Mouse (Mus musculus): ENCODE results near the gene Trim67.

Gene Trim67

DNA sequence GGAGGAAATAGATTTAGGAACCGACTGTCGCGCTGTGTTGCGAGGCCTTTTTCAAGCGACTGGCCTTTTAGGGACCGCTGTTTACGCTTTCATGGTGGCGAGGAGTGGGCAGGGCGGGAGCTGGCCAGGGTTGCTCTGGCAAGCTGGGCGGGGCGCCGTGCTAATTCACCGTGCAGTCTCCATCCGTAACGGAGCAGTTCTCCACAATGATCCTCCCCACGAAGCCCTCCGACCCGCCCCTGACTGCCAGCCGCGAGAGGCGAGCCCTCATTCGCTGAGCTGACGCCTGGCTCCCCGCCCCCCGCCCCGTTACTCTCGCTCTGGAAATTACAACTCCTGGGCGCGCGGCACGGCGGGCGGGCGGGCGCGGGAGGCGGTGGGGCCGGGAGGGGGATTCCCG, at the start of gene Trim67:
Gene Trim67, plus strand, starts transcription at position 385 of the 400 bp plus-strand sequence.
- DNase-seq = no peak

DNA sequence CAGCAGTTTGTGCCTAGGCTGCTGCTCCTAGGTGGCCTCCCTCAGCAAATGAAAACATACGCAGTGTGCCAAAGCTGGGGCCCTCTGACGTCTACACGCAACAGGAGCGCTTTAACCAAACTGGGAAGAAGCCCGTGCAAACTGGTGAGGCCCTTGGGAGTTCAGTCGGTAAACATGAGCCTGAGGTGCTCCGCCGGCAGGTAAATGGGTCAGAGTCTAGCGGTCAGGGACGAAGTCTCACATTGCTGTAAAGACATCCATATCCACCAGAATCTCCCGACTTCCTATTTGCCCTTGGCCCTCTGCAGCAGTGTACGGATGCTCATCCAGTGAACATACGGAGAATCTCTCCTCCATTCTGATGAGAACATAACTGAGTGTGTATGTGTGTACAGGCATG, 46.2 kb upstream of the Trim67 start:
- no peak for DNase-seq

DNA sequence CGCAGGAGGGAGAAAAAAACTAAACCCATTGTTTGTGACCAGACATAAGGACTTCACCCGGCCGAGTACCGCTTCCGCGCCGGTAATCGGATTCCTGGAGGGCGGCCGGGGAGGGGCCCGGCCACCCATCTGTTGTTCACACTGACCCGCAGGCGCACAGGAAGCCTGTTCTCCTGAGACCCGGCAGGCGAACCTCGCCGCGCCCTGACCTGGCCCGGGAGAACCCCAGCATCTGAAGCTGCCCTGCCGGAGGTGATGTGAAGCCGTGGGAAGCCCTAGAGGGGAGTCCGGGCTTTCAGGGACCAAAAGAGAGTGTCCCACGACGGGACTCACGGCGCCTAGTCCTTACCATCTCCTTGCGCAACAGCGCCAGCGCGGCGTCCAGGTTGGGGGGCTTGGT, 41.7 kb upstream of the Trim67 start:
- peak; percentile 18 to 34 for DNase-seq

DNA sequence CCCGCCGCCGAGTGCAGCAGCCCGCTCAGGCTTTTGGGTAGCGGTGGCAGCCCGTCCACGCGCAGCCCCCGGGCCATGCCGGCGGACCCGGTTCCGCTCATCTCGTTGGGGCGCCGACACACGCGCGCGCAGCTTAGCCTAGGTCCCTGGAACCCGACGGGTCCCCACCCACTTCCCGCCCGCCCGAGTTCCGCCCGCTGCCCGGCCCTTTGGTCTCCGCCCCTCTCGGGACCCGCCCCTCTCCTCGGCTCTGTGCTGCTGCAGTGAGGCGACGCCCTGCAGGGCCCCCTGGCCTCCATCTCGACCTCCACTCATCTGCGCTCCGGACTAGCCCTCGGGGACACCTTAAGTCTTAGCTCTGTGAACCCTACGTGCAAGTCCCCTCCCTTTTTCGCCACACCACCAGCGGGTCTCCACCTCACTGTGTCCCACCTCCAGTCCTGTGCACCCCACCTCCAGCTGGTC, 41.2 kb upstream of the Trim67 start, which contains the start of gene Fam89a:
Gene Fam89a, minus strand, starts transcription at position 124 of the 465 bp plus-strand sequence.
- DNase-seq = peak; percentile 66 to 69

DNA sequence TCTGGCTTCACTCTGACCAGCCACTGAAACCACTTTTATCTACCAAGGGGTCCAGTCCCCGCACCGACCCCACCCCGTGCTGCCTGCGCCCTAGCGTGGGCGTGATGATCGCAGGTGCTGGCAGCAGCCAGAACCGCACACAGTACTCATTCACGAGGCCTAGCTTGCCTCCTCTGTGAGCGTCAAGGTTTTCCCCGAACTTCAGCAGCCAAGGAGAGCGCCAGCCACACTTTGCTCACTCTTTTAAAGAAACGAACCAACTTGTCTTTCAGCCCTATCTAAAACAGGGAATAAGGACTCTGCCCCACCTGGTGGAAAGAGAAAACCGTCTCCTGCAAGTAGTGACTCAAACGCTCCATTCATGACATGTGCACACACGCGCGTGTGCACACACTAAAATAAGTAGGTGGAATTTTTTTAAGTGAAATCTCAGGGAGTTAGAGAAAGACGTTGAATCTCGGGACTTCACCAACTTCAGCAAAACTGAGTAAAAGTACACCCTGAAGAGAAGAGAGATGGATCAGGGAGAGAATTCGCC, 40.5 kb upstream of the Trim67 start:
- no peak for DNase-seq

DNA sequence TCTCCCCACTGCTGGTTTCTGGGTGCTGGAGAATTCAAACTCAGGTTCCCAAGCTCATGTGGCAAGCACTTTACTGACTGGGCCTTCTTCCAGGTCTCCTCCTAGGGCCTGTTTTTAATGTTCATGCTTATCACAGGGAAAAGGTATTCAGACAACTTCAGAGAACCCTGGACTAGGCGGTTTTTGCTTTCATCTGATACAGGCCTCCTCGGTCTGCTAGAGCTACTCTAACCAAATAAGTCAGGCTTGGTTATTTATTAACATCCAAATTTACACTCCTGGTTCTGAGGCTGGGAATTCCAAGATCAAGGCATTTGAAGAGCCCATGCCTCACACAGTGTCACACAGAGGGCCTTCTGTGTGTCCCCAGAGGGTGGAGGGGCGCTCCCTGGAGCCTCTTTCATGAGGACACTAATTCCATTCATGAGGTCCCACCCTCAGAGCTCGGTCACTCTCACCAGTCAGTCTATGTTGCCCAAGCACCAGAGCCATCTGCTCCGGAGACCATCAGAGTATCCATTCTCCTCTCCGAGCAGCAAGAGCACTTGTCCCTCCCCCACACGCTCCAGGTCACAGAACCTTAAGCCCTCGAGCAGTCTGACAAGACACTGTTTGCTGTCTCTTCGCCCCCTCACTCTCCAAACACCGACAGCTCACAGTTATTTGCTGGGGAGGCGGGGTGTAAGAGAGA, 38.6 kb upstream of the Trim67 start:
- no peak for DNase-seq

DNA sequence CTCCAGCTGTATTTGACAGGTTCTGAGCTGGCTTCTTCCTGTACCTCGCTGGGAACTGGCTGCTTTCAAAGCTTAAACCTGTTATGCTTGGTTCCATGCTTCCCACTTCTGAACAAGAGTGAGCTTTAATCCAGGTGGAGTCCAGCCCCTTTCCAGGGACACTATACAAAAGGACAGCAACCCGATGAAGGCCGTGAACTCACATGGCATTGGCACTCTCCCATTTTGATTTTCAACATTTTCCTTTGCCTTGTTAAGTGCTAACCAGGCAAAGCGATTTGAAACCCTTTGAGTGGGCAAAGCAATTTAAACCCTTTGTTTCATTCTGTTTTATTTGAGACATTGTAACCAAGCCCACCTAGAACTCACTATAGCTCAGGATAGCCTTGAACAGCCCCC, 38.1 kb upstream of the Trim67 start:
- no peak for DNase-seq

DNA sequence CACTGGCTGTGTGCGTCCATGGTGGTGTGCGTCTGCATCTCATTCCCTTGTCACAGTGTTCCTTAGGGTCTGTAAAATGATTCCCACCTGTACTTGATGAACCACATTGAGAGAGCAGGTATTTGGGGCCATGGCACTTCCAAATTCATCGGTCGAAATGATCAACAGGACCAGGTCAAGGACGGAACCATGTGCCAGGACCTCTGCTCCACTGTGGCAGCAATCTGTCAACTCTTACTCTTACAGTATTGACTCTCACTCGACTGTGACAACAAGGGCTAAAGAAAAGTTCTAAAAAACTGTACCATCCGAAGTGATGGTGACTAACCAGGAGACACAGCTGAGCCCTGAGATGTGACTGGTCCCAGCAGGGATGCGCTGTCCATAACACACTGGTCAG, 37.4 kb upstream of the Trim67 start:
- DNase-seq = no peak

DNA sequence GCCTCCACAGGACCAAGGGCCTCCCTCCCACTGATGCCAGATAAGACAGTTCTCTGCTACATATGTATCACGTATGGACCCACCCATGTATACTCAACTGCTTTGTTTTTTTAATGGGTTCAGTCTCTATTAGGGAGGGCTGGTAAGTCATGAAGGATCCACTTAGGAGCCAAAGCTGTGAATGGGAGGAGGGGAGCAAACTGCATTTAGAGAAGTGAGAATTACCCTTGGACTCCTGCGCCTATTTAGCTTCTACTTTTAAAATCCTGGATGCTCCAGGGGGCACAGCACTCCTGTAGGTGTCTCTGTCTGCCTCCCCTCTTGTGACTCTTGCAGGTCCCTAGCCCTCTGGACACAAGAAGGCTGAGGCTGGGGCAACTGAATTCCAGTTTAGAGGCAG, 36.7 kb upstream of the Trim67 start:
- no peak for DNase-seq

DNA sequence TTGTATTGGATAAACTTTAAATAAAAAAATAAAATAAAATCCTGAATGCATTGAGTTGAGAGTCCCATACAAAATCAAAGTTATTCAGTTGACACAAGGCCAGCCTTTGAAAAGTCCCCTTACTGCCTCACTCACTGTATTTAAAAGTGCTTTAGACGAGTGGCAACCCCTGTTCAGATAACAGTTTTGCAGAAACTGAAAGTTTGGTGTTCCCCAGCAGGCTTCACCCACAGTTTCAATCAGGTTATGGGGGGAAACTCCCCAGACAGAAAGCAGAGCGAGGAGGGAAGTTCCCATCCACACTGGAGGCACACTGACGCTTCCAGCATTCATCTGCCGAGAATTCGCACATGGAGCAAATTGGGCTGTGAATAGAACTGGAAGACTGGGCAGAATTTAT, 36.3 kb upstream of the Trim67 start:
- DNase-seq = peak in 1 of 2 experiments; percentile 20

DNA sequence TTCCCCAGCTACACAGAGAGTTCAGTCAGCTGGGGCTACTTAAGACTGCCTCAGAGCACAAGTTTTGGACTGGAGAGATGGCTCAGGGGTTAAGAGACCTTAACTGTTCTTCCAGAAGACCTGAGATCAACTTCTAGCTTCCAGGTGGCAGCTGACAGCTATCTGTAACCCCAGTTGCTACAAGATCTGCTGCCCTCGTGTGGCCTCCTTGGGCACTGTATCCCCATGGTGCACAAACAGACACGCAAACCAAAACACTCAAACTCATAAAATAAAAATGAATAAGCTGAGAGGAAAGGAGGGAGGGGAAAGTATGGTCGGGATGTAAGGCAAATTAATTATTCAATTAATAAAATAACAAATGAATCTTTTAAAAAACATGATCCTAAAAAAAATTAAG, 34.3 kb upstream of the Trim67 start:
- DNase-seq = peak; percentile 57 to 62

DNA sequence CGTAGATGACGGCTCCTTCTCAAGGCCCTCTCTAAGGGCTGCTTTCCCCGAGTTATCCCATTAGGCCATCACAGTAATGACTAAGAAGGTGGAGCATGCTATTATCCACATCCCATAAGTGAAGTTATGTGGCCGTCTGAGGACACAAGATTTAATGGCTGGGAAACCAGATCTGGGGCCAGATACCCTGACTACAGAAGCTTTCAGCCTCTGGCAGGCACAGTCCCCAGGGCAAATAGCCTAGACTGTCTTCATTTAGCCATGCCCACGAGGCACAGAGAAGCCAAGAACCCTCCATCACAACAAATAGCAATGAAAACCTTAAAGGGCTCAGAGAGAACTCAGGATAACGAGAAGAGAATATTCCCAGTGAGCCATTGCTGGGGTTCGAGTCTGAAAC, 29.8 kb upstream of the Trim67 start:
- no peak for DNase-seq

DNA sequence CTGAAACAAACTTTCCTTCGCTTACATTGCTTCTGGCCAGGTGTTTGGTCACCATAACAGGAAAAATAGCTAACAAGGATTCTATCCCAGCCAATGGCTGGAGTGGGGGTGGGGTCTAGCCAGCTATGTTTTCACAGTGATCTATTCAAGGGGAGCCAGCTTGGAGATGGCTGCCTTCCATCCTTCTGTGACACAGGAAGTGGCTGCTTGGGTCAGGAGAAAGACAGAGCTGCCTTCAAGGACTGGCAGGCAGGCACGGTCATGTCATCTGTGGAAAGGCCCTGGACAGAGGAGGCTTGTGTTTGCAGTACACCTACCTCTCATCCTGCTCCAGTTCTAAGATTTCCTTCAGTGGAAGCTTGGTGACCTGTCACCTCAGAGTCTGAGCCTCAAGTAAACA, 20.5 kb upstream of the Trim67 start:
- no peak for DNase-seq

DNA sequence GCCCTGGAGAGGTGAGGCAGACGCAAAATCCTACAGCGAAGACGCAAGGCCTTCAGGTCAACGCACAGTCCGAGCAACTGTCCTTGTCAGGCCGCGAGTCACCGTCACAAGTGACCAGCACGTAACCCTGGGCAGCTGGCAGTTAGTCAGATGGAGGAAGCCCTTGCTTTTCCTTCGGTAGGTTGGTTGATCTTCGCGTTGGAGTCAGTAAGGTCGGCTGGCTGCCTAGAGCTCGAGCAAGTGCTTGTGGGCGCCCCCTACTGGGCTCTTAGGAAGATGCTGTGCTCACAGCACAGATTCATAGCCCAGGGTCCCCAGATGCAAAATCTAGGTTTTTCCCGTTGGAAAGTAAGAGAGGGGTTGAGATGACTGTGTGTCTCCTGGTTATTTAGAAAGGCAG, 17.2 kb upstream of the Trim67 start:
- peak; percentile 75 to 77 for DNase-seq

DNA sequence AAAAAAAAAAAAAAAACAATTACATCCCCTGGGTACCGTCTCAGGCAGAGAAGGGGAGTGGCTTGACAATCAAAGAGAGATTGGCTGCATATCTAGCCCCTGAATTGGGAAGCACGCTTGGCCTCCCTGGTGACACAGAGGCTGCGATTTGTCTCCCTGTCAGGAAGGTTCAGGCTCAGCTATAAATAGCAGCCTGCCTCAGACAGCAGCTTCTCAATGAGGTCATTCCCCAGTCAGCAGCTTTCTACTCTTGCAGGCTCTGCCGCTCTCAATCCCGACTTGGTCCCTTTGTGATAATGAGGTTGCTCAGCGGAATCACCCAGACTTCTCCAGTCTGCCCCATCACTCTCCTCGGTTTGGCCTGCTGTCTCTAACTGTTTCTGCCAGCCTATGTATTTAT, 12.7 kb upstream of the Trim67 start:
- no peak for DNase-seq

DNA sequence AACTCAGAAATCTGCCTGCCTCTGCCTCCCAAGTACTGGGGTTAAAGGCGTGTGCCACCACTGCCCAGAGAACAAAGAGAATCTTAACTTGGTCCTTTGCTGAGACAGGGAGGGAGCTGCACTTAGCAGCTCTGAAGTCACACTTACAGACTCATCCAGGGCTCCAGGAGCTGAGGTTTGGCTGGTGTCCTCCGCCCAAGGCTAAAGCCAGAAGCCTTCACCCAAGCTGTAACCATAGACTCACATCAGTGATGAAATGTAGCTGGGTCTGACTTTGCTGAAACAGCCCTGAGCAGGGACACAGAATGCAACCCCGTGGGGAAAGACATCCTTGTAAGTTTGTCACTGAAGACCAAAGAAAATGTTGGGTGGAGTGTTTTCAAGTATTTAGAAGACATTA, 10.5 kb upstream of the Trim67 start:
- DNase-seq = no peak

DNA sequence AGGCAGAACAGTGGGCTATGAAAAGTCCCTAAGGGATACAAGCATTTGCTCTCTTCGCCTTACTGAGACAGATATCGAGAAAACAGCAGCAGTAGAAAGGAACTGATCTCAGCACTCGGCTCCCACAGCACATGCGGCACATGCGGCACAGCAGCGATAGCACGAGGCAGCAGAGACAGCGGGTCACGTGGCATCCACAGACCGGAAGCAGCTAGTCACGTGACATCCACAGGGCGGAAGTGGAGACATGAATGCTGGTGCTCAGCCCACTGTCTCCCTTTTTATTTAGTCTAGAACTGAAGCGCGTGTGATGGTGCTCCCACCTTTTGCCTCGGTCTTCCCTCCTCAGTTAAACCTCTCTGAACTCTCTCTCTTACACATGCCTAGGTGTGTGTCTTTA, 9.7 kb upstream of the Trim67 start:
- DNase-seq = no peak

DNA sequence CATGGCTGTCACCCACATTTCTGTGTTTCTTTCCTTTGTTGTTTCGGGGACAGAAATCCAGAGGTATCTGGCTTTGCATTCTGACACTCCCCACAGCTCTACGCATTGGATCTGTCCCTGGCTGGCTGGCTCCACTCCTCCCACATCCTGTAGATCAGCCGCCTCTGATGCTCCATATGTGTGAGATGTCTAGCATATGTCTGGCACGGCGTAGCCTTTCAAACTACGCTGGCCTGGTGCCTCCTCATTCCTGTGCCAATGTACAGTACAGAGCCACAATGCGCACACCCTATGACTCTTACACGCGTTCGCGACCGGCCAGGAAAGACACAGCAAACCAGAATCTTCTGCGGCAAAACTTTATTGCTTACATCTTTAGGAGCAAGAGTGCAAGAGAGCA, 8.3 kb upstream of the Trim67 start:
- no peak for DNase-seq

DNA sequence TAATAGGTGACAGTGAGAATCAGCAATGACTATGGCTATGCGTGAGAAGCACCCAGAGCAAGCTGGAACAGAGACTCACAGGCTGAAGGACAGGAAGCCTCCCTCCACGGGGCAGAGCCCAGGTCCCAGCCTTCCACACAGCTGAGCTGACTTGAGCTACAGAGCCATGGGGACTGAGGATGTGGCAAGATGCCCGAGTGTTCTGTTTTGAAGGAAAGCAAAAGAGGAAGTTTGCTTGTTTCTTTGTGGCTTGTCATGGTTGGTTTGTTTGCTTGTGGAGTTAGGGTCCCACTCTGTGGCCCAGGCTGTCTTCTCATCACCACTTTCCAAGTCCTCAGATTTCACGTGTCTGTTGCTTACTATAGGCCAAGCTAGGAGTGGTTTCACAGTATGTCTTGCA, 2.2 kb upstream of the Trim67 start:
- no peak for DNase-seq

DNA sequence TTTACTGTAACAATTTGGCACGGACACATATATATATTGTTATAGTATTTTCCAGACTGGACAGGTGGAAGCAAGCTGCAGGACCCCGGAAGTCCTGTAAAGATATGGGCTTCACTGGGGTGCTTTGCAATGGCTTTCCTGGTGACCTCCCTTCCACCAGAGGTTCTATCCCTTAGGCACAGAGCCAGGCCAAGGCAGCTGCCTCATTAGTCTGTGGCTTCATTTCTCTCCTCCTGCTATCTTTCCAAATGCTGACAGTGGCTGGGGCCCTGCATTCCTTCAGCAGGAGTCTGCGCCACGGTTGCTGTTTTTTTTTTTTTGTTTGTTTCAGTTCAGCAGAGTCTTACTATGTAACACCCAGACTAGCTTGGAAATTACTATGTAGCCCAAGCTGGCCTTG, 1.1 kb upstream of the Trim67 start:
- DNase-seq = no peak

DNA sequence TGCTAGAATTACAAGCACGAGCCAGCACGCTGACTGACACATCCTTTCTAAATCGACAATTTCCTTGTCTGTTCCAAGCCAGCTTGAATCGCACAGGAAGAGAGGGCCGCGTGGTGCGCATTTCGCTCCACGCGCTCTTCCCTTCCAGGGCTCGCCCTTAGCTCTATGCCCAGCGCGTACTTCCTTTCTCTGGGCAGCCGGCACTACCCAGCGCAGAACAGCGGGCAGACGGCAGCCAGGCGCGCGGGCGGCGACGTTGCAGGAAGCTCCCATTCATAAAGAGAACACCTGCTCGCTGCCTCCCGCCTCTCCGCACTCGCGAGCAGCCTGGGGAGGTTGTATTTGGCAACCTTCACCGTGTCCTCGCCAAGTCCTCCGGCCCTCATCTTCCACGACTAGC, 706 bp upstream of the Trim67 start:
- DNase-seq = no peak

DNA sequence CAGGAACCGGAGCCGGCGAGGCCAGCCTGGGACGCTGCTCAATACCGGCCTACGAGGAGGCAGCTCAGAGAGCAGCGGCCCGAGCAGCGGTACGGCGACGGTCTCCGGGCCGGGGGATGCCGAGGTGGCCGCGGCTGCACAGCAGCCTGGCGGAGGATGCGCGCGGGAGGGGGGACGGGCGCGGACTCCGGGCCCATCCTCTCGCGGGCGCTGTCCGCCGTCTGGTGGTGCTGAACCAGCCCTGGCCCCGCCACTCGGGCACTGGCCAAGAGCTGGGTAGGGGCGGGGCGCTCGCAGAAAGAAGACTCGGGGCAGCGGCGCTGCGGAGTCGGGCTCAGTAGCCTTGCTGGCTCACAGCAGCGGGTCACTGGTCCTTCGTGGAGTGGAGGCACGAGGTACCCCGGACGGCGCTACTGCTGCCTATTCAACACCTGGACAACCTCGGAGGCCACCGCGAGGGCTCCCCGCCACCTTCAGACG, 320 bp downstream of the Trim67 start:
- peak; percentile 82 for DNase-seq

DNA sequence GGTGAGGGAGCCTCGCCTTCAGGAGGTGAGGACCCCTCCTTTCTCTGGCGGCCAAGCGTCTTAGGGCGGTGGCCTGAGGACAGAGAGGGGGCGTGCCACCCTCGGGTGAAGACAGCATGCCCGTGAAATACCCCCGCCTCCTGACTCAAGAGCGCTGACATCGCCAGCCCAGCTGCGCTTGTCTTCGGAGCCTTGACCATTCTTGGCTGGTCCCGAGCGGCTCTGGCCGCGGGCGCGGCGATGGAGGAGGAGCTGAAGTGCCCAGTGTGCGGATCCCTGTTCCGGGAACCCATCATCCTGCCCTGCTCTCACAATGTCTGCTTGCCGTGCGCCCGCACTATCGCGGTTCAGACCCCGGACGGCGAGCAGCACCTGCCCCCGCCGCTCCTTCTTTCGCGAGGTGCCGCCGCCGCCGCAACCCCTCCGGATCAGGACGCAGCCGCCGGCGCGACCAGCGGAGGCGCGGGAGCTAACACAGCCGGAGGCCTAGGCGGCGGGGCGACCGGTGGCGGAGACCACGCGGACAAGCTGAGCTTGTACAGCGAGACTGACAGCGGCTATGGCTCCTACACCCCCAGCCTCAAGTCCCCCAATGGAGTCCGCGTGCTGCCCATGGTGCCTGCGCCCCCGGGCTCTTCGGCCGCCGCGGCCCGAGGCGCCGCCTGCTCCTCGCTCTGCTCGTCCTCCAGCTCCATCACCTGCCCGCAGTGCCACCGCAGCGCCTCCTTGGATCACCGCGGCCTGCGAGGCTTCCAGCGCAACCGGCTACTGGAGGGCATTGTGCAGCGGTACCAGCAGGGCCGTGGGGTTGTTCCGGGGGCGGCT, 981 bp downstream of the Trim67 start:
- peak in 1 of 2 experiments; percentile 6 for DNase-seq

DNA sequence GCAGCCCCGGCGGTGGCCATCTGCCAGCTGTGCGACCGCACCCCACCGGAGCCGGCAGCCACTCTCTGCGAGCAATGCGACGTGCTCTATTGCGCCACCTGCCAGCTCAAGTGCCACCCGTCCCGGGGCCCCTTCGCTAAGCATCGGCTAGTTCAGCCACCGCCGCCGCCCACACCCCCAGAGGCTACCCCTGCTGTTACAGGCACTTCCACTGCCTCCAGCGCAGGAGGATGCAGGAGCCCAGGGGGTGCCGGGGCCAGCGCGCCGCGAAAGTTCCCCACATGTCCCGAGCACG, 1.5 kb downstream of the Trim67 start:
- DNase-seq = peak; percentile 36 to 47

All from B cell, adult 2 months (primary cell).